8 mouse cellular contexts compared by ENCODE assay signal in the genomic region with DNA sequence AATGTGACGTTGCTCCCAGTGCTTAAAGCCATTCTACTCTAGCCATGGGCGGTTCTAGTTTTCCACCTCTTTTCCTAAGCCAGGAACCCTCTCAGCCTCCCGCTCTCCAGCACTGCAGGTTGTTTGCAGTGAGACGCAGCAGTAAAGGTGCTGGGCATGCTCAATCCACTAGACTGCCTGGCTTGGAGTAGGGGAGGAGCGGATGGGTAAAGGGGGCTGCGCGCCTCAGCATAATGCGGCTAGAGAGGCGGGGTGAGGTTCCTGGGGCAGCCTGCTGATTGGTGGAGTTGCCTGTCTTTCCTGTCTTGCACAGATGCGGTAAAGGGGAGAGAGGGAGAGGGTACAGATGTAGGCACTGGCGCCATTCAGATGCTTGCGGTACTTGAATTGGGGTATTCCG. TPM values are rescaled to one million over a fixed set of nuclear protein-coding genes. Genes with fewer than 3 reads are reported as not detected.
A peak's percentile ranks its signal among the peaks of the same experiment; 100 is the strongest.
DNase-seq lines count a peak whose midpoint lies in the region; ATAC-seq lines count a peak whose summit lies in the region.

No protein-coding gene starts in this region.

- WGBS in forebrain, embryonic 10.5 days: under 1% methylated on average over 13 of the region's 13 CpGs
- WGBS in heart, embryonic 13.5 days: 1% methylated on average over 13 of the region's 13 CpGs
- WGBS in kidney, embryonic 14.5 days: 0% methylated on average over 13 of the region's 13 CpGs
- WGBS in limb, embryonic 15.5 days: 1% methylated on average over 13 of the region's 13 CpGs
- WGBS in midbrain, embryonic 16.5 days: 1% methylated on average over 13 of the region's 13 CpGs

- peak; percentile 74 to 82 for DNase-seq in left cerebral cortex, adult 18-20 months (ENCODE audit: low spot score in 2 of 2)
- DNase-seq in left cerebral cortex, adult 11 months (ENCODE audit: low spot score): no peak
- peak; percentile 87 for DNase-seq in forebrain, embryonic 10.5 days (ENCODE audit: extremely low spot score, low spot score)
- DNase-seq in testis, postnatal 14 days (ENCODE audit: low spot score): peak; percentile 51

- H3K9ac ChIP-seq in heart, embryonic 13.5 days: peak overlapping the region; percentile 95
- no peak overlapping the region for H3K9ac ChIP-seq in kidney, embryonic 14.5 days (ENCODE audit: low read depth, low read length)
- H3K9ac ChIP-seq in limb, embryonic 15.5 days: no peak overlapping the region
- peak overlapping the region; percentile 85; the same call in 1 of the 2 replicates for H3K9ac ChIP-seq in midbrain, embryonic 16.5 days (ENCODE audit: low read depth, low read length)

- peak overlapping the region; percentile 72 for H3K4me2 ChIP-seq in heart, embryonic 13.5 days
- H3K4me2 ChIP-seq in kidney, embryonic 14.5 days (replicated peaks; ENCODE audit: low read depth, low read length): peak overlapping the region; percentile 48
- peak overlapping the region; percentile 73 for H3K4me2 ChIP-seq in limb, embryonic 15.5 days
- peak overlapping the region; percentile 89 for H3K4me2 ChIP-seq in midbrain, embryonic 16.5 days (ENCODE audit: low read length)

- H3K36me3 ChIP-seq in forebrain, embryonic 10.5 days (replicated peaks): peaks cover 20% of the 10 kb centered on the region
- H3K36me3 ChIP-seq in heart, embryonic 13.5 days: peaks cover 16% of the 10 kb centered on the region
- peaks cover 8% of the 10 kb centered on the region; the same call in 1 of the 2 replicates for H3K36me3 ChIP-seq in kidney, embryonic 14.5 days (ENCODE audit: control insufficient read depth, insufficient read depth, low read length)
- peaks cover 16% of the 10 kb centered on the region for H3K36me3 ChIP-seq in limb, embryonic 15.5 days
- H3K36me3 ChIP-seq in midbrain, embryonic 16.5 days (ENCODE audit: control insufficient read depth, insufficient read depth, low read length): peaks cover 4% of the 10 kb centered on the region

- peak overlapping the region; percentile 80 for H3K4me3 ChIP-seq in forebrain, embryonic 10.5 days
- peak overlapping the region; percentile 80 for H3K4me3 ChIP-seq in heart, embryonic 13.5 days
- peak overlapping the region; percentile 46; the same call in 1 of the 2 replicates for H3K4me3 ChIP-seq in kidney, embryonic 14.5 days (ENCODE audit: low read length)
- H3K4me3 ChIP-seq in limb, embryonic 15.5 days: peak overlapping the region; percentile 75
- peak overlapping the region; percentile 75 for H3K4me3 ChIP-seq in midbrain, embryonic 16.5 days (ENCODE audit: low read depth, low read length)

- H3K27ac ChIP-seq in forebrain, embryonic 10.5 days: peak overlapping the region; percentile 97
- peak overlapping the region; percentile 98 for H3K27ac ChIP-seq in heart, embryonic 13.5 days (replicated peaks)
- H3K27ac ChIP-seq in kidney, embryonic 14.5 days (ENCODE audit: low read depth, low read length): no peak overlapping the region
- peak overlapping the region; percentile 98 for H3K27ac ChIP-seq in limb, embryonic 15.5 days
- H3K27ac ChIP-seq in midbrain, embryonic 16.5 days (ENCODE audit: low read length): peak overlapping the region; percentile 95

- peaks cover 19% of the 10 kb centered on the region for H3K27me3 ChIP-seq in forebrain, embryonic 10.5 days (ENCODE audit: poor library complexity, severe bottlenecking)
- H3K27me3 ChIP-seq in heart, embryonic 13.5 days (replicated peaks): peaks cover 43% of the 10 kb centered on the region
- H3K27me3 ChIP-seq in kidney, embryonic 14.5 days (ENCODE audit: control insufficient read depth, insufficient read depth, low read length): no peaks in the 10 kb centered on the region
- no peaks in the 10 kb centered on the region; the same call in 1 of the 2 replicates for H3K27me3 ChIP-seq in limb, embryonic 15.5 days
- no peaks in the 10 kb centered on the region for H3K27me3 ChIP-seq in midbrain, embryonic 16.5 days (ENCODE audit: control insufficient read depth, insufficient read depth, low read depth, low read length)

- H3K9me3 ChIP-seq in forebrain, embryonic 10.5 days: peaks cover 16% of the 10 kb centered on the region
- H3K9me3 ChIP-seq in heart, embryonic 13.5 days: no peaks in the 10 kb centered on the region
- H3K9me3 ChIP-seq in kidney, embryonic 14.5 days (ENCODE audit: control insufficient read depth, low read length): no peaks in the 10 kb centered on the region
- no peaks in the 10 kb centered on the region for H3K9me3 ChIP-seq in limb, embryonic 15.5 days
- H3K9me3 ChIP-seq in midbrain, embryonic 16.5 days (replicated peaks; ENCODE audit: control insufficient read depth, low read length, poor library complexity, severe bottlenecking): no peaks in the 10 kb centered on the region

- peaks cover 56% of the 10 kb centered on the region for H3K4me1 ChIP-seq in forebrain, embryonic 10.5 days
- peaks cover 34% of the 10 kb centered on the region for H3K4me1 ChIP-seq in heart, embryonic 13.5 days
- H3K4me1 ChIP-seq in kidney, embryonic 14.5 days (ENCODE audit: control insufficient read depth, insufficient read depth, low read length): peaks cover 16% of the 10 kb centered on the region
- H3K4me1 ChIP-seq in limb, embryonic 15.5 days: peaks cover 33% of the 10 kb centered on the region
- peaks cover 25% of the 10 kb centered on the region for H3K4me1 ChIP-seq in midbrain, embryonic 16.5 days (ENCODE audit: control insufficient read depth, insufficient read depth, low read length)

- peak; percentile 21; the same call in 1 of the 2 replicates for ATAC-seq in heart, embryonic 13.5 days (ENCODE audit: extremely low read depth, insufficient number of reproducible peaks, low FRiP score, low TSS enrichment)
- ATAC-seq in kidney, embryonic 14.5 days (ENCODE audit: low FRiP score, low TSS enrichment): peak; percentile 22
- peak; percentile 35; the same call in 1 of the 2 replicates for ATAC-seq in limb, embryonic 15.5 days (ENCODE audit: insufficient number of reproducible peaks, low FRiP score, low TSS enrichment, low read depth)
- ATAC-seq in midbrain, embryonic 16.5 days: peak; percentile 85

RNA-seq across cellular contexts. Expression of a gene that starts 1.6 kb away (rescaled TPM):
- total RNA-seq in left cerebral cortex, adult 18-20 months (2021): 10 to 100 TPM; 15.3 to 17.2 TPM
- polyA plus RNA-seq in forebrain, embryonic 10.5 days (2016; fragmentation: Nextera tagmentation; extraction: Ambion mirVana): 11.3 and 11.8 TPM in 2 replicates
- polyA plus RNA-seq in heart, embryonic 13.5 days (2015; fragmentation: Nextera tagmentation; extraction: Ambion mirVana): 9.3 and 9.5 TPM in 2 replicates
- 1.9 and 3.8 TPM in 2 replicates for polyA plus RNA-seq in kidney, embryonic 14.5 days (2014; fragmentation: Nextera tagmentation; extraction: Ambion mirVana)
- polyA plus RNA-seq in limb, embryonic 15.5 days (2015; fragmentation: Nextera tagmentation; extraction: Ambion mirVana): 13.4 and 13.5 TPM in 2 replicates
- 7.9 and 8.9 TPM in 2 replicates for polyA plus RNA-seq in midbrain, embryonic 16.5 days (2015; fragmentation: Nextera tagmentation; extraction: Ambion mirVana)

RNA-seq across cellular contexts. Expression of a gene that starts 23.5 kb away (rescaled TPM):
- total RNA-seq in left cerebral cortex, adult 18-20 months (2021): 1 to 10 TPM; 6.2 to 6.6 TPM
- polyA plus RNA-seq in forebrain, embryonic 10.5 days (2016; fragmentation: Nextera tagmentation; extraction: Ambion mirVana): 10.2 and 10.6 TPM in 2 replicates
- 8.7 and 9.7 TPM in 2 replicates for polyA plus RNA-seq in heart, embryonic 13.5 days (2015; fragmentation: Nextera tagmentation; extraction: Ambion mirVana)
- polyA plus RNA-seq in kidney, embryonic 14.5 days (2014; fragmentation: Nextera tagmentation; extraction: Ambion mirVana): 6.7 and 7.0 TPM in 2 replicates
- polyA plus RNA-seq in limb, embryonic 15.5 days (2015; fragmentation: Nextera tagmentation; extraction: Ambion mirVana): 11.0 and 11.2 TPM in 2 replicates
- polyA plus RNA-seq in midbrain, embryonic 16.5 days (2015; fragmentation: Nextera tagmentation; extraction: Ambion mirVana): 3.8 and 4.5 TPM in 2 replicates

RNA-seq across cellular contexts. Expression of a gene that starts 59.9 kb away (rescaled TPM):
- not detected for total RNA-seq in left cerebral cortex, adult 18-20 months (2021)
- 31.1 and 31.3 TPM in 2 replicates for polyA plus RNA-seq in forebrain, embryonic 10.5 days (2016; fragmentation: Nextera tagmentation; extraction: Ambion mirVana)
- 33.4 and 34.4 TPM in 2 replicates for polyA plus RNA-seq in heart, embryonic 13.5 days (2015; fragmentation: Nextera tagmentation; extraction: Ambion mirVana)
- polyA plus RNA-seq in kidney, embryonic 14.5 days (2014; fragmentation: Nextera tagmentation; extraction: Ambion mirVana): 7.7 and 12.5 TPM in 2 replicates
- 39.8 and 43.6 TPM in 2 replicates for polyA plus RNA-seq in limb, embryonic 15.5 days (2015; fragmentation: Nextera tagmentation; extraction: Ambion mirVana)
- 24.8 and 26.0 TPM in 2 replicates for polyA plus RNA-seq in midbrain, embryonic 16.5 days (2015; fragmentation: Nextera tagmentation; extraction: Ambion mirVana)

Comparison
In these comparisons a context has a peak if more than half of its experiments do, and no peak if none do; other contexts are left out.
1. ATAC-seq: peak in every context shown above with its lines; median percentile 85 in midbrain, embryonic 16.5 days; 35 in limb, embryonic 15.5 days; 22 in kidney, embryonic 14.5 days; 21 in heart, embryonic 13.5 days.
2. H3K9ac ChIP-seq: peak in heart, embryonic 13.5 days (single experiment) and midbrain, embryonic 16.5 days (single experiment); none in kidney, embryonic 14.5 days (single experiment) and limb, embryonic 15.5 days (single experiment).
3. Peak in every context shown above with its lines, with median percentiles within 50 percentile points of each other: H3K4me3 ChIP-seq and H3K4me2 ChIP-seq.